ENCODE assay signal across 41 mouse cellular contexts in the genomic region with DNA sequence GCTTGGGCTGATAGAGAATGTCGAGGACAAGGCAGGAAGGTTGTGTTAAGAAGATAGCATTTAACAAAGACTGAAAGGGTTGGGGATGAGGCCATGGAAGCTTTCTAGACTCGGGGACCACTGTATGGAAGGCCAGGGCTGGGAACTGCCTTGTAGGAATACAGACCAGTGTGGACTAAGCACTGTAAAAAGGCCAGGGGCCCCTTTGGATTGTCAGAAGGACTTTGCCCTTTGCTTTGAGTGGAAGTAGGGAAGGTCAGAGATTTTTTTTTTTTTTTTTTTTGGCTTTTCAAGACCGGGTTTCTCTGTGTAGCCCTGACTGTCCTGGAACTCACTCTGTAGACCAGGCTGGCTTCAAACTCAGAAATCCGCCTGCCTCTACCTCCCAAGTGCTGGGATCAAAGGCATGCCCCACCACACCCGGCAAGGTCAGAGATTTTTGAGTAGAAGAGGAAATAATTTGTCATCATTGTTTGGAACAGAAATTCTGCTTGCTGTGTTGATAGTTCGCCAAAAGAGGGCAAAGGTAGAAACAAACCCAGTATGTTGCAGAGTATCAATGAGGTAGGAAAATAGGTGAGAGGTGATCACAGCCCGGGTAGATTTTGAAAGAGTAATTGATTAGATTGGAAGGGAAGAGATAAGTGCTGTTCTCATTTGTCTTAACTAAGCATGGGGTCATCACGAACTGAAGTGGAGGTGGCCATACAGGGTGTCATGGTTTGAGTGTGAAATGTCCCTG. TPM values are rescaled to one million over a fixed set of nuclear protein-coding genes. Genes with fewer than 3 reads are reported as not detected.
DNase-seq lines count a peak whose midpoint lies in the region; ATAC-seq and TF ChIP-seq lines count a peak whose summit lies in the region.
"Had no signal": no experiment of that assay in that cellular context is flagged by ENCODE, and none has a peak within 500 bp of the region (broad histone marks: within the 10 kb centered on the region; RNA-seq: fewer than 3 reads in every experiment).

No protein-coding gene starts in this region.

- H3K4me2 ChIP-seq in heart, embryonic 11.5 days: no peak overlapping the region
- H3K4me2 ChIP-seq in liver, embryonic 11.5 days: no peak overlapping the region
- no peak overlapping the region for H3K4me2 ChIP-seq in liver, embryonic 14.5 days (ENCODE audit: low read depth)
- H3K4me2 ChIP-seq: forebrain, embryonic 13.5 days; heart, embryonic 12.5 days; hindbrain, embryonic 14.5 days; limb, embryonic 12.5 days; lung, embryonic 14.5 days had no signal

- no peaks in the 10 kb centered on the region for H3K4me1 ChIP-seq in heart, embryonic 11.5 days (ENCODE audit: control insufficient read depth, insufficient read depth, low read length)
- H3K4me1 ChIP-seq in liver, embryonic 11.5 days (replicated peaks; ENCODE audit: control insufficient read depth, insufficient read depth, low read length): peaks cover 2% of the 10 kb centered on the region; the same call in 1 of the 2 replicates
- H3K4me1 ChIP-seq in liver, embryonic 14.5 days (replicated peaks; ENCODE audit: control insufficient read depth in 2 of 2, insufficient read depth in 2 of 2, low read length in 1 of 2): peaks cover 0 to 2% of the 10 kb centered on the region in 2 experiments; a peak in 2 of 4 replicates
- H3K4me1 ChIP-seq: forebrain, embryonic 13.5 days; limb, embryonic 12.5 days had no signal

- no peaks in the 10 kb centered on the region for H3K27me3 ChIP-seq in heart, embryonic 11.5 days (ENCODE audit: control insufficient read depth, insufficient read depth, low read length)
- no peaks in the 10 kb centered on the region for H3K27me3 ChIP-seq in liver, embryonic 11.5 days (replicated peaks; ENCODE audit: control insufficient read depth, insufficient read depth, low read length)
- no peaks in the 10 kb centered on the region for H3K27me3 ChIP-seq in liver, embryonic 14.5 days (ENCODE audit: control insufficient read depth, insufficient read depth, low read length)
- H3K27me3 ChIP-seq: CH12.LX; forebrain, embryonic 13.5 days; heart, embryonic 12.5 days; limb, embryonic 12.5 days had no signal

- no peak overlapping the region for H3K27ac ChIP-seq in heart, embryonic 11.5 days (ENCODE audit: low read depth, low read length)
- H3K27ac ChIP-seq in liver, embryonic 11.5 days (ENCODE audit: low read depth, low read length): no peak overlapping the region
- no peak overlapping the region for H3K27ac ChIP-seq in liver, embryonic 14.5 days
- H3K27ac ChIP-seq: forebrain, embryonic 13.5 days; gastrocnemius, adult 2 months; hindbrain, embryonic 14.5 days; left cerebral cortex, adult 2 months; limb, embryonic 12.5 days had no signal

- no peak for TF ChIP-seq CTCF in liver, embryonic 14.5 days (IDR thresholded peaks at IDR 0.05; ENCODE audit: low read depth)

- no peaks in the 10 kb centered on the region for H3K36me3 ChIP-seq in heart, embryonic 11.5 days (ENCODE audit: control insufficient read depth, insufficient read depth, low read length)
- no peaks in the 10 kb centered on the region for H3K36me3 ChIP-seq in liver, embryonic 11.5 days (ENCODE audit: control insufficient read depth, insufficient read depth, low read length)
- H3K36me3 ChIP-seq in liver, embryonic 14.5 days (replicated peaks; ENCODE audit: control insufficient read depth, insufficient read depth, low read depth): no peaks in the 10 kb centered on the region
- H3K36me3 ChIP-seq: heart, embryonic 12.5 days; limb, embryonic 12.5 days had no signal

- DNase-seq in heart, adult 11 months: peak; percentile 55
- DNase-seq in liver: peak; percentile 11
- no peak for DNase-seq in liver, embryonic 11.5 days (ENCODE audit: low spot score)
- no peak for DNase-seq in liver, embryonic 14.5 days (ENCODE audit: low read depth in 3 of 3, low spot score in 3 of 3)
- no peak for DNase-seq in lung, adult 18-20 months
- DNase-seq in gastrocnemius, postnatal 4 days (ENCODE audit: low spot score in 2 of 2): no peak
- DNase-seq in frontal cortex, postnatal 14 days (ENCODE audit: low spot score in 2 of 2): no peak
- DNase-seq: adrenal gland, adult 8-10 months; cerebellum, adult 8-10 months; cerebellum, postnatal 36 days; gastrocnemius, adult 2 months; heart, postnatal 4 days; lung, embryonic 14.5 days; lung, postnatal 14 days; midbrain, embryonic 14.5 days; retina, postnatal 1 day; right cerebral cortex, postnatal 14 days; thymus, postnatal 4 days had no signal

- ATAC-seq in heart, embryonic 11.5 days (replicated peaks; ENCODE audit: insufficient number of reproducible peaks, low FRiP score, low TSS enrichment): no peak
- no peak for ATAC-seq in liver, embryonic 11.5 days (replicated peaks; ENCODE audit: low FRiP score)
- ATAC-seq in liver, embryonic 14.5 days (ENCODE audit: insufficient read depth): peak; percentile 39; the same call in 1 of the 2 replicates
- ATAC-seq: forebrain, embryonic 13.5 days had no signal

- no peak overlapping the region for H3K9ac ChIP-seq in heart, embryonic 11.5 days (ENCODE audit: low read depth, low read length)
- H3K9ac ChIP-seq in liver, embryonic 11.5 days (ENCODE audit: low read depth, low read length): no peak overlapping the region
- no peak overlapping the region for H3K9ac ChIP-seq in liver, embryonic 14.5 days (replicated peaks)
- H3K9ac ChIP-seq: forebrain, embryonic 13.5 days; heart, embryonic 12.5 days; hindbrain, embryonic 14.5 days; limb, embryonic 12.5 days; lung, embryonic 14.5 days had no signal

- 70% methylated on average over 8 of the region's 8 CpGs for WGBS in heart, embryonic 11.5 days (ENCODE audit: insufficient replicate concordance)
- WGBS in liver, embryonic 11.5 days: 63% methylated on average over 8 of the region's 8 CpGs
- 42% methylated on average over 8 of the region's 8 CpGs for WGBS in liver, embryonic 14.5 days (ENCODE audit: insufficient replicate concordance)

- no peaks in the 10 kb centered on the region for H3K9me3 ChIP-seq in heart, embryonic 11.5 days (replicated peaks; ENCODE audit: control insufficient read depth, low read length)
- H3K9me3 ChIP-seq in liver, embryonic 11.5 days (ENCODE audit: control insufficient read depth, low read length): no peaks in the 10 kb centered on the region
- no peaks in the 10 kb centered on the region for H3K9me3 ChIP-seq in liver, embryonic 14.5 days (ENCODE audit: control insufficient read depth, low read length)
- H3K9me3 ChIP-seq: forebrain, embryonic 13.5 days; heart, embryonic 12.5 days; limb, embryonic 12.5 days had no signal

- TF ChIP-seq EP300 in liver, embryonic 14.5 days (IDR thresholded peaks at IDR 0.05; ENCODE audit: low read depth): no peak

- no peak overlapping the region for H3K4me3 ChIP-seq in heart, embryonic 11.5 days (ENCODE audit: low read depth, low read length)
- H3K4me3 ChIP-seq in liver, embryonic 11.5 days (ENCODE audit: low read depth, low read length): no peak overlapping the region
- no peak overlapping the region for H3K4me3 ChIP-seq in liver, embryonic 14.5 days (ENCODE audit: insufficient read depth in 1 of 2, low read depth in 2 of 2, low read length in 2 of 2)
- H3K4me3 ChIP-seq: forebrain, embryonic 13.5 days; gastrocnemius, adult 2 months; heart, embryonic 12.5 days; left cerebral cortex, adult 2 months; limb, embryonic 12.5 days had no signal

RNA-seq across cellular contexts. Expression of a gene that starts 7.9 kb away (rescaled TPM):
- 8.6 and 13.7 TPM in 2 replicates for polyA plus RNA-seq in heart, embryonic 11.5 days (2014; fragmentation: Nextera tagmentation; extraction: Ambion mirVana)
- 12.9 and 14.0 TPM in 2 replicates for polyA plus RNA-seq in liver, embryonic 11.5 days (2014; fragmentation: Nextera tagmentation; extraction: Ambion mirVana)
- 11.9 and 13.5 TPM in 2 replicates for polyA plus RNA-seq in liver, embryonic 14.5 days (2012; rRNA removed)
- 16.3 and 18.8 TPM in 2 replicates for polyA plus RNA-seq in liver, embryonic 14.5 days (2014; fragmentation: Nextera tagmentation; extraction: Ambion mirVana)
- 10 to 100 TPM; 11.2 to 16.5 TPM for total RNA-seq in gastrocnemius, postnatal 4 days (2021)

RNA-seq across cellular contexts. Expression of a gene that starts 8.1 kb away (rescaled TPM):
- 42.5 and 49.4 TPM in 2 replicates for polyA plus RNA-seq in heart, embryonic 11.5 days (2014; fragmentation: Nextera tagmentation; extraction: Ambion mirVana)
- 41.7 and 42.2 TPM in 2 replicates for polyA plus RNA-seq in liver, embryonic 11.5 days (2014; fragmentation: Nextera tagmentation; extraction: Ambion mirVana)
- polyA plus RNA-seq in liver, embryonic 14.5 days (2012; rRNA removed): 9.6 and 14.6 TPM in 2 replicates
- 21.2 and 21.4 TPM in 2 replicates for polyA plus RNA-seq in liver, embryonic 14.5 days (2014; fragmentation: Nextera tagmentation; extraction: Ambion mirVana)
- 10 to 100 TPM; 28.7 to 30.6 TPM for total RNA-seq in gastrocnemius, postnatal 4 days (2021)

RNA-seq across cellular contexts. Expression of a gene that starts 30.6 kb away (rescaled TPM):
- not detected in 2 replicates for polyA plus RNA-seq in heart, embryonic 11.5 days (2014; fragmentation: Nextera tagmentation; extraction: Ambion mirVana)
- not detected in 2 replicates for polyA plus RNA-seq in liver, embryonic 11.5 days (2014; fragmentation: Nextera tagmentation; extraction: Ambion mirVana)
- polyA plus RNA-seq in liver, embryonic 14.5 days (2012; rRNA removed): not detected in 2 replicates
- not detected in 2 replicates for polyA plus RNA-seq in liver, embryonic 14.5 days (2014; fragmentation: Nextera tagmentation; extraction: Ambion mirVana)
- not detected for total RNA-seq in gastrocnemius, postnatal 4 days (2021)
- total RNA-seq: adrenal gland, adult 8-10 months; adrenal gland, postnatal 4 days; CH12.LX; ES-E14; gastrocnemius, adult 2 months; heart, postnatal 4 days; layer of hippocampus, postnatal 10 days; left cerebral cortex, adult 2 months; left cerebral cortex, postnatal 25 days; monocyte, adult 5-6 weeks had no signal
- polyA plus RNA-seq: C2C12; embryonic facial prominence, embryonic 11.5 days; forebrain, embryonic 13.5 days; frontal cortex, adult 2 months; gonadal fat pad, adult 2 months; heart, embryonic 12.5 days; heart, postnatal 0 days; hindbrain, embryonic 14.5 days; kidney, embryonic 16.5 days; limb, embryonic 12.5 days; lung, embryonic 14.5 days; midbrain, embryonic 14.5 days; neural tube, embryonic 14.5 days; small intestine, adult 2 months; stomach, embryonic 14.5 days; testis, adult 2 months; thymus, postnatal 0 days had no signal

RNA-seq across cellular contexts. Expression of a gene that starts 55.7 kb away (rescaled TPM):
- polyA plus RNA-seq in heart, embryonic 11.5 days (2014; fragmentation: Nextera tagmentation; extraction: Ambion mirVana): 0.31 and 0.48 TPM in 2 replicates
- 0.80 and 0.94 TPM in 2 replicates for polyA plus RNA-seq in liver, embryonic 11.5 days (2014; fragmentation: Nextera tagmentation; extraction: Ambion mirVana)
- polyA plus RNA-seq in liver, embryonic 14.5 days (2012; rRNA removed): 0.09 and 0.11 TPM in 2 replicates
- polyA plus RNA-seq in liver, embryonic 14.5 days (2014; fragmentation: Nextera tagmentation; extraction: Ambion mirVana): 0.19 and 0.24 TPM in 2 replicates
- total RNA-seq in gastrocnemius, postnatal 4 days (2021): 1 to 10 TPM; 2.6 to 3.0 TPM
- total RNA-seq: monocyte, adult 5-6 weeks had no signal

Comparison
In these comparisons a context has a peak if more than half of its experiments do, and no peak if none do; other contexts are left out.
1. DNase-seq: peak in heart, adult 11 months (single experiment) and liver (single experiment); none in liver, embryonic 11.5 days (single experiment), liver, embryonic 14.5 days (0 of 3), lung, adult 18-20 months (0 of 2), gastrocnemius, postnatal 4 days (0 of 2) and frontal cortex, postnatal 14 days (0 of 2).